Mouse (Mus musculus) liver, embryonic 13.5 days (tissue): Measurements from ENCODE around the gene Stard9. TPM values are rescaled to one million over a fixed set of nuclear protein-coding genes. Genes with fewer than 3 reads are reported as not detected.

ENCODE experiments used
- ATAC-seq: fragments of 200-750 bp; cut with Nextera tagmentation; 2 replicates; pipeline ENCODE4 v1.8.0; 2017; ENCODE audit warnings: low read depth, mild to moderate bottlenecking, moderate number of reproducible peaks, moderate library complexity
- DNase-seq: peaks from one replicate; pipeline ENCODE4 v3.0.0; 2022
- H3K27ac ChIP-seq: fragments of 300-500 bp; sonication (generic); 2 replicates; pipeline ENCODE4 v1.5.1; 2015; ENCODE audit warnings: moderate library complexity, mild to moderate bottlenecking, inconsistent platforms
- H3K27me3 ChIP-seq: fragments of 300-500 bp; sonication (generic); 2 replicates; pipeline ENCODE4 v1.6.1; 2015; ENCODE audit warnings: mild to moderate bottlenecking, inconsistent platforms
- H3K36me3 ChIP-seq: fragments of 300-500 bp; sonication (generic); 2 replicates; pipeline ENCODE4 v1.6.1; 2015; ENCODE audit warnings: mild to moderate bottlenecking, inconsistent platforms
- H3K4me1 ChIP-seq: fragments of 300-500 bp; sonication (generic); replicated peaks from 2 replicates; pipeline ENCODE4 v1.6.1; 2015; ENCODE audit warnings: inconsistent platforms
- H3K4me2 ChIP-seq: fragments of 300-500 bp; sonication (generic); 2 replicates; pipeline ENCODE4 v1.6.1; 2015; ENCODE audit warnings: inconsistent platforms, mild to moderate bottlenecking, moderate library complexity
- H3K4me3 ChIP-seq: fragments of 300-500 bp; sonication (generic); replicated peaks from 2 replicates; pipeline ENCODE4 v1.5.1; 2015; ENCODE audit warnings: mild to moderate bottlenecking, inconsistent platforms
- H3K9ac ChIP-seq: fragments of 300-500 bp; sonication (generic); 2 replicates; pipeline ENCODE4 v1.6.1; 2015; ENCODE audit warnings: mild to moderate bottlenecking, inconsistent platforms
- H3K9me3 ChIP-seq: fragments of 300-500 bp; sonication (generic); replicated peaks from 2 replicates; pipeline ENCODE4 v1.6.1; 2016; ENCODE audit warnings: inconsistent platforms
- WGBS: fragments of 180-500 bp; shearing (Covaris S2); methylation state at CpG from one replicate; pipeline ENCODE4 v1.1.7; 2015; ENCODE audit not compliant: insufficient replicate concordance; 5-methylcytosine and 5-hydroxymethylcytosine counted together
- polyA plus RNA-seq: library from polyadenylated mRNA; unstranded; fragments of >200 nt; fragmentation: Nextera tagmentation; extraction: Ambion mirVana; gene quantifications from 2 replicates; pipeline ENCODE4 v1.2.1, GENCODE M21; 2015

Stard9 gene
- polyA plus RNA-seq, 1 experiment from 2014 or later, result 0.85 TPM

- H3K4me1 ChIP-seq, result peaks cover 41% of the 10 kb centered on the region
- H3K9me3 ChIP-seq, result no peaks in the 10 kb centered on the region
- peaks cover 19% of the 10 kb centered on the region for H3K27me3 ChIP-seq
- H3K36me3 ChIP-seq, result no peaks in the 10 kb centered on the region
- H3K27ac ChIP-seq, result no peak overlapping the region
- peak overlapping the region; percentile 60 for H3K4me3 ChIP-seq
- WGBS, result 29% methylated on average over 10 of the region's 10 CpGs
- no peak for ATAC-seq
- H3K4me2 ChIP-seq, result peak overlapping the region; percentile 86
- no peak for DNase-seq
- peak overlapping the region; percentile 14; the same call in 1 of the 2 replicates for H3K9ac ChIP-seq
These were observed 650 bp upstream of the Stard9 start for GRCm38 (mm10) chr2:120628076-120628865.

GRCm38 (mm10) chr2:120630246-120630645, 1.3 kb downstream of the Stard9 start:
- no peak overlapping the region for H3K27ac ChIP-seq
- no peaks in the 10 kb centered on the region for H3K9me3 ChIP-seq
- no peak overlapping the region for H3K4me3 ChIP-seq
- peaks cover 41% of the 10 kb centered on the region for H3K4me1 ChIP-seq
- peak overlapping the region; percentile 86 for H3K4me2 ChIP-seq
- 49% methylated on average over 2 of the region's 2 CpGs for WGBS
- peaks cover 19% of the 10 kb centered on the region for H3K27me3 ChIP-seq
- no peak for DNase-seq
- ATAC-seq, result no peak
- no peak overlapping the region for H3K9ac ChIP-seq
- H3K36me3 ChIP-seq, result peaks cover 4% of the 10 kb centered on the region; the same call in 1 of the 2 replicates

GRCm38 (mm10) chr2:120630655-120631054, 1.7 kb downstream of the Stard9 start:
- ATAC-seq (no peak), DNase-seq (no peak)
- Histone ChIP-seq H3K9ac (no peak overlapping the region), H3K4me2 (peak overlapping the region; percentile 86), H3K27ac (no peak overlapping the region), H3K9me3 (no peaks in the 10 kb centered on the region), H3K4me1 (peaks cover 41% of the 10 kb centered on the region), H3K27me3 (peaks cover 19% of the 10 kb centered on the region), H3K4me3 (no peak overlapping the region), H3K36me3 (peaks cover 7% of the 10 kb centered on the region; the same call in 1 of the 2 replicates)
- 29% methylated on average over 2 of the region's 2 CpGs for WGBS

GRCm38 (mm10) chr2:120631521-120631920, 2.6 kb downstream of the Stard9 start:
- H3K27me3 ChIP-seq, result peaks cover 19% of the 10 kb centered on the region
- peak overlapping the region; percentile 9; the same call in 1 of the 2 replicates for H3K4me2 ChIP-seq
- H3K36me3 ChIP-seq, result peaks cover 7% of the 10 kb centered on the region; the same call in 1 of the 2 replicates
- ATAC-seq (no peak), DNase-seq (peak; percentile 64)
- no peaks in the 10 kb centered on the region for H3K9me3 ChIP-seq
- no peak overlapping the region for H3K9ac ChIP-seq
- 18% methylated on average over 2 of the region's 2 CpGs for WGBS
- H3K4me1 ChIP-seq, result peaks cover 41% of the 10 kb centered on the region
- no peak overlapping the region for H3K27ac ChIP-seq
- H3K4me3 ChIP-seq, result no peak overlapping the region

- peaks cover 41% of the 10 kb centered on the region for H3K4me1 ChIP-seq
- H3K9me3 ChIP-seq, result no peaks in the 10 kb centered on the region
- H3K4me3 ChIP-seq, result no peak overlapping the region
- H3K27ac ChIP-seq, result no peak overlapping the region
- 18% methylated on average over 4 of the region's 4 CpGs for WGBS
- DNase-seq (no peak), ATAC-seq (no peak)
- peaks cover 19% of the 10 kb centered on the region for H3K27me3 ChIP-seq
- peaks cover 7% of the 10 kb centered on the region; the same call in 1 of the 2 replicates for H3K36me3 ChIP-seq
- H3K4me2 ChIP-seq, result peak overlapping the region; percentile 9
- H3K9ac ChIP-seq, result no peak overlapping the region
These were observed 3.0 kb downstream of the Stard9 start for GRCm38 (mm10) chr2:120631957-120632356.

GRCm38 (mm10) chr2:120640835-120641234, 11.9 kb downstream of the Stard9 start:
- H3K4me3 ChIP-seq, result no peak overlapping the region
- H3K4me2 ChIP-seq, result no peak overlapping the region
- H3K9ac ChIP-seq, result no peak overlapping the region
- H3K36me3 ChIP-seq, result no peaks in the 10 kb centered on the region
- ATAC-seq (no peak), DNase-seq (no peak)
- 0 out of 2 replicates have a peak, but pooled peaks cover 4% of the 10 kb centered on the region for H3K27me3 ChIP-seq
- no peaks in the 10 kb centered on the region for H3K4me1 ChIP-seq
- no peak overlapping the region for H3K27ac ChIP-seq
- no peaks in the 10 kb centered on the region for H3K9me3 ChIP-seq
- WGBS, result 75% methylated on average over 8 of the region's 8 CpGs

- WGBS, result 64% methylated on average over 7 of the region's 7 CpGs
- Histone ChIP-seq H3K9ac (no peak overlapping the region), H3K4me3 (no peak overlapping the region)
These were observed 14.9 kb downstream of the Stard9 start for GRCm38 (mm10) chr2:120643836-120644235.

GRCm38 (mm10) chr2:120646777-120647176, 17.9 kb downstream of the Stard9 start:
- Histone ChIP-seq H3K36me3 (no peaks in the 10 kb centered on the region), H3K4me2 (no peak overlapping the region), H3K27me3 (0 out of 2 replicates have a peak, but pooled peaks cover 4% of the 10 kb centered on the region), H3K4me1 (no peaks in the 10 kb centered on the region), H3K4me3 (no peak overlapping the region), H3K9ac (no peak overlapping the region), H3K27ac (no peak overlapping the region), H3K9me3 (no peaks in the 10 kb centered on the region)
- ATAC-seq (no peak), DNase-seq (no peak)
- 51% methylated on average over 4 of the region's 4 CpGs for WGBS

More at GRCm38 (mm10) chr2:120643836-120644235, 14.9 kb downstream of the Stard9 start:
- DNase-seq, result no peak
- no peak overlapping the region for H3K4me2 ChIP-seq
- 0 out of 2 replicates have a peak, but pooled peaks cover 4% of the 10 kb centered on the region for H3K27me3 ChIP-seq
- no peak for ATAC-seq
- no peaks in the 10 kb centered on the region for H3K4me1 ChIP-seq
- no peak overlapping the region for H3K27ac ChIP-seq
- no peaks in the 10 kb centered on the region for H3K9me3 ChIP-seq
- H3K36me3 ChIP-seq, result no peaks in the 10 kb centered on the region

- no peak for DNase-seq
- no peak for ATAC-seq
- 0 out of 2 replicates have a peak overlapping the region, but pooled peaks have one; percentile 39 for H3K27ac ChIP-seq
These were observed 23.5 kb downstream of the Stard9 start for GRCm38 (mm10) chr2:120652256-120652924.

GRCm38 (mm10) chr2:120652925-120653284, 24.0 kb downstream of the Stard9 start:
- H3K9me3 ChIP-seq, result no peaks in the 10 kb centered on the region
- DNase-seq, result no peak
- H3K27ac ChIP-seq, result no peak overlapping the region
- no peak overlapping the region for H3K9ac ChIP-seq
- ATAC-seq, result no peak
- no peaks in the 10 kb centered on the region for H3K27me3 ChIP-seq
- WGBS, result 48% methylated on average over 7 of the region's 7 CpGs
- no peak overlapping the region for H3K4me3 ChIP-seq
- H3K4me2 ChIP-seq, result no peak overlapping the region
- H3K36me3 ChIP-seq, result no peaks in the 10 kb centered on the region
- peaks cover 34% of the 10 kb centered on the region for H3K4me1 ChIP-seq

More at GRCm38 (mm10) chr2:120652256-120652924, 23.5 kb downstream of the Stard9 start:
- H3K36me3 ChIP-seq, result no peaks in the 10 kb centered on the region
- no peak overlapping the region for H3K9ac ChIP-seq
- H3K4me1 ChIP-seq, result peaks cover 29% of the 10 kb centered on the region
- H3K4me2 ChIP-seq, result no peak overlapping the region
- 45% methylated on average over 7 of the region's 7 CpGs for WGBS
- H3K27me3 ChIP-seq, result no peaks in the 10 kb centered on the region
- no peak overlapping the region for H3K4me3 ChIP-seq
- H3K9me3 ChIP-seq, result no peaks in the 10 kb centered on the region

- WGBS, result 58% methylated on average over 2 of the region's 2 CpGs
- no peak for ATAC-seq
These were observed 25.8 kb downstream of the Stard9 start for GRCm38 (mm10) chr2:120654693-120655092.

More at GRCm38 (mm10) chr2:120654693-120655092, 25.8 kb downstream of the Stard9 start:
- DNase-seq, result no peak
- no peaks in the 10 kb centered on the region for H3K36me3 ChIP-seq
- H3K27me3 ChIP-seq, result no peaks in the 10 kb centered on the region
- no peak overlapping the region for H3K9ac ChIP-seq
- H3K27ac ChIP-seq, result no peak overlapping the region
- no peaks in the 10 kb centered on the region for H3K9me3 ChIP-seq
- H3K4me1 ChIP-seq, result peaks cover 48% of the 10 kb centered on the region
- H3K4me3 ChIP-seq, result no peak overlapping the region
- H3K4me2 ChIP-seq, result no peak overlapping the region
